Mouse (Mus musculus): ENCODE measurements around the gene Cmya5. TPM values are rescaled to one million over a fixed set of nuclear protein-coding genes. Genes with fewer than 3 reads are reported as not detected.

The Cmya5 gene
- polyA plus RNA-seq, 1 experiment from 2014 or later: 0.01 TPM

DNA sequence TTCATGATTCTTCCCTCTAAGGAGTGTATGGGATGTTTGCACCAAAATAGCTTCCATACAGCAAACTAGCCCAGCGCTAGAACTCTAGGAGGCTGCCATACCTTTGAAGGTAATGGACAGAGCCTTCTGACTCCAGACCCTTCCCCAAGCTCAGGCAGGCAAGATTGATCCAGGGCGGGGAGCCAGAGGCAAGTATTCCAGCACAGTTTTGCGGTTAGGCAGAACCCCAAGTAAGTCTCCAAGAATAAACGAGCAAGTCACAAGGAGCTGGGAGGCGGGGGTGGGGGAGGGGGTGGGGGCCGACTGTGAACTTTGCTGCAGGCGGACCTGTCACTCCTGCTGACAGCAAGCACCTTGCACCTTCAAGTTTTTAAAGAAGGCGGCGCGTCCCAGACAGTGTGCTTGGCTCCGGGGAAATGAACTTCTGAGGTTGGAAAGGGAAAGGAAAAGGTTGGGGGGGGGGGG is 673 bp downstream of the Cmya5 start:
- no peak for DNase-seq (ENCODE audit: low spot score)
- peaks cover 20% of the 10 kb centered on the region for H3K4me1 ChIP-seq (replicated peaks)
- no peak overlapping the region for H3K27ac ChIP-seq
- peak overlapping the region; percentile 55 for H3K4me3 ChIP-seq
- H3K36me3 ChIP-seq: peaks cover 8% of the 10 kb centered on the region
- H3K27me3 ChIP-seq (ENCODE audit: insufficient read depth, poor library complexity, severe bottlenecking): no peaks in the 10 kb centered on the region
- WGBS: 21% methylated on average over 11 of the region's 11 CpGs
- H3K9me3 ChIP-seq: no peaks in the 10 kb centered on the region

DNA sequence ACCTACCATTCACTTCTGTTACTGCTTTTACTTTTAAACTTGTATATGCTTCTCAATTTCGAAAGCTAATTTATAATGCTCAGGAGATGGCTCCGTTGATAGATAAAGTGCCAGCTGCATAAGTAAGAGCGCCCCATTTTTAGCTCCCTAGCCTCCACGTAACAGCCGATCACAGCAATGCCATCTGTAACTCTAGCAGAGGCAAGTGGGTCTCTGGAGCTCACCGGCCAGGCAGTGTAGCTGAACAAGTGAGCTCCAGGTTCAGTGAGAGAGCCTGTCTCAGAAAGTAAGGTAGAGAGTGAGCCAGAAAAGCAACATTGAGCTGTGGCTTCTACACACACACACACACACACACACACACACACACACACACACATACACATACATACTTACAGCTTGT is 3.3 kb downstream of the Cmya5 start:
- peaks cover 20% of the 10 kb centered on the region for H3K4me1 ChIP-seq (replicated peaks)
- no peak overlapping the region for H3K27ac ChIP-seq
- H3K36me3 ChIP-seq: peaks cover 5% of the 10 kb centered on the region; the same call in 1 of the 2 replicates
- WGBS: 96% methylated on average over 6 of the region's 6 CpGs
- no peak overlapping the region for H3K4me3 ChIP-seq
- no peak for DNase-seq (ENCODE audit: low spot score)
- H3K9me3 ChIP-seq: no peaks in the 10 kb centered on the region
- no peaks in the 10 kb centered on the region for H3K27me3 ChIP-seq (ENCODE audit: insufficient read depth, poor library complexity, severe bottlenecking)

DNA sequence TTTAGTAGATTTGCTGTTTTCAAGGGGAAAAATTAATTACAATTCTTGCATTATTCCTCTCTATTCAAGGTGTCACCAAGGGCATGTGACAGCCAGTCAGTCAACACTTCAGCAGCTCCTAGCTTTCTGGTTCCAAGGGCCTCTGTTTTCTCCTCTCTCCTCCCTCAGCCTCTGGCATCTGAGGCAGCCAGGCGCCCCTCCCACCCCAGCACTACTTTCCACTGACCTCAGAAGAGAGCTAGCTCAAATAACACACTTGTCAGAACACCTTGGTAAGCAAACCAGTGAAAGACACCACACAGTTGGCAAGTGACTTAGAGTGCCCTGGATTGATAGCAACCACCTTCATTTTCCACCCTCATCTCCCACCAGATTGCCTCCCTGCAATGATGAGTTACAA is 6.5 kb downstream of the Cmya5 start:
- Histone ChIP-seq H3K27ac (no peak overlapping the region), H3K9me3 (no peaks in the 10 kb centered on the region), H3K36me3 (peaks cover 1% of the 10 kb centered on the region; the same call in 1 of the 2 replicates), H3K4me3 (no peak overlapping the region), H3K4me1 (replicated peaks) (no peaks in the 10 kb centered on the region), H3K27me3 (ENCODE audit: insufficient read depth, poor library complexity, severe bottlenecking) (no peaks in the 10 kb centered on the region)
- 64% methylated on average over 1 of the region's 1 CpGs for WGBS
- DNase-seq (ENCODE audit: low spot score): no peak

DNA sequence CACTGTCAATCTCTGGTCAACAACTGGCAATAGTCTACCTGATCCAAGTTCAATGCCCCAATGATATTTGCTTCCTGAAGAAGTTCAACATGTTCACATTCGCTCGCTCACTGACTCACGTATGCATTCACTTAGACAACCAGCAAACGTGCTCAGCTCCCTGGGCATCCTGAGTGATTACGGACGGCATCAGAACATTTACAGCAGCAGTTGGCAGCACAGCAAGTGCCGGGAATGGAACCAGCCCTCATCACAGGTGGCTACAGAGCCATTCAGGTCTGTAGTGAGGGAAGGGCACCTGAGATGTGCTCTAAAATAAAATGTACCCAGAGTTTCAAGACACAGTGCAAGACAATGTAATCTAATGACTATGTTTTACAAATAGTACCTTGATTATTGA is 7.4 kb downstream of the Cmya5 start:
- Histone ChIP-seq H3K4me3 (no peak overlapping the region), H3K9me3 (no peaks in the 10 kb centered on the region), H3K27ac (no peak overlapping the region), H3K27me3 (ENCODE audit: insufficient read depth, poor library complexity, severe bottlenecking) (no peaks in the 10 kb centered on the region), H3K36me3 (no peaks in the 10 kb centered on the region), H3K4me1 (replicated peaks) (no peaks in the 10 kb centered on the region)
- WGBS: 92% methylated on average over 7 of the region's 7 CpGs
- no peak for DNase-seq (ENCODE audit: low spot score)

DNA sequence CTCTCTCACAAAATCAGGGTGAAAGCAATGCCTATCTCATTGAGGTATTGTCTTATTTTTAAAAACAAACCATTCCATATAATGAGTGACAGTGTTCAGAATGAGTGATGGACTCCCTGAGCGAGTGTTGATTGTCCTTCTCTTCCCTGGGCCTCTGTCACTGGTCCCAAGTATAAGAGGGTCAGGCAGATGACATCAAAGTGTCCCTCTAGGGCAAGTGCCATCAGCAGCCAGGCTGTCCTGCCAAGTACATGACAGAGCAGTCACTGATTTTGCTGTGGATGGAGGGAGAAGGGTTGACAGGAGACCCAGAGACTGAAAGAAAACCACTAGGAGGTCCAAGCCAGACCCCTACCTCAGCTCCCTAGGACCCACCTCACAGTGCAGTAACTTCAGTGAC is 8.3 kb downstream of the Cmya5 start:
- WGBS: 90% methylated on average over 1 of the region's 1 CpGs
- Histone ChIP-seq H3K4me3 (no peak overlapping the region), H3K27ac (no peak overlapping the region), H3K9me3 (no peaks in the 10 kb centered on the region), H3K4me1 (replicated peaks) (no peaks in the 10 kb centered on the region), H3K36me3 (no peaks in the 10 kb centered on the region), H3K27me3 (ENCODE audit: insufficient read depth, poor library complexity, severe bottlenecking) (no peaks in the 10 kb centered on the region)
- no peak for DNase-seq (ENCODE audit: low spot score)

DNA sequence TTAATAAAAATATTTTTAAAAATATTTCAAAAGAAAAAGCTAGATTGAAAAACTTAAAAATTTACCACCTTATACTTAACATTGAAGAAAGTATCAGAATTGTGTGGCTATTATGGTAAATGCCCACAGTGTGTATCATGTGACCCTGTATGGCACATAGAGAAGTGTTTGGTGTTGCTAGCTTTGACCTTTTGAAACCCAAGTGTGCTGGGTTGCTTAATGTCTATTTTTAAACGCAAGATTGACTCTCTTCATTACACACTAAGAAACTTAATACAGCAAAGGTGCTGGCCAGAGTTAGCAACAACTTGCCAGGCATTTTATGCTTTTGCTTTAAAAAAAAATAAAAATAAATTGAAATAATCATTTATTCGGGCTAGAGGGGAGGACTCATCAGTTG is 9.0 kb downstream of the Cmya5 start:
- Histone ChIP-seq H3K27me3 (ENCODE audit: insufficient read depth, poor library complexity, severe bottlenecking) (no peaks in the 10 kb centered on the region), H3K4me1 (replicated peaks) (no peaks in the 10 kb centered on the region), H3K9me3 (no peaks in the 10 kb centered on the region), H3K36me3 (no peaks in the 10 kb centered on the region), H3K27ac (no peak overlapping the region), H3K4me3 (no peak overlapping the region)
- no peak for DNase-seq (ENCODE audit: low spot score)
- 82% methylated on average over 2 of the region's 2 CpGs for WGBS

DNA sequence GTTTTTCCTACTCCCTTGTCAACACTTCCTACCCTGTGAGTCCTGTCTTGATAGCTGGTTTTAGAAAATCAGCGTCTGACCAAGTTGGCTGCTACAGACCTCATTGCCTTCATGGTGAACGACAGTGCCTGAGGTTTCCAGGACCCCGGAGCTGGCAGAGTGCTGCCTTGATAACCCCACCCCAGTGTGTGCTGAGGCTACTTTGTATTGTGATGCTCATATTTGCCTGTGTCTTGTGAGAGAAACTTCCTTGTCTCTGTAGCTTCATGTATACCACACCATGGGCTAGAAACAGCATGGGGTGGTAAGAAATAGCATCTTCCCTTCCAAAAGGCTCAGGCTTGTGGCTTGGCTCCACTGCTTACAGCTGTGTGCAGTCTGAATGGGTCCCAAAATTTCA is 13.8 kb downstream of the Cmya5 start:
- Histone ChIP-seq H3K36me3 (no peaks in the 10 kb centered on the region), H3K27me3 (ENCODE audit: insufficient read depth, poor library complexity, severe bottlenecking) (no peaks in the 10 kb centered on the region), H3K9me3 (no peaks in the 10 kb centered on the region), H3K4me3 (no peak overlapping the region), H3K4me1 (replicated peaks) (peaks cover 16% of the 10 kb centered on the region), H3K27ac (no peak overlapping the region)
- DNase-seq (ENCODE audit: low spot score): no peak
- 90% methylated on average over 3 of the region's 3 CpGs for WGBS

DNA sequence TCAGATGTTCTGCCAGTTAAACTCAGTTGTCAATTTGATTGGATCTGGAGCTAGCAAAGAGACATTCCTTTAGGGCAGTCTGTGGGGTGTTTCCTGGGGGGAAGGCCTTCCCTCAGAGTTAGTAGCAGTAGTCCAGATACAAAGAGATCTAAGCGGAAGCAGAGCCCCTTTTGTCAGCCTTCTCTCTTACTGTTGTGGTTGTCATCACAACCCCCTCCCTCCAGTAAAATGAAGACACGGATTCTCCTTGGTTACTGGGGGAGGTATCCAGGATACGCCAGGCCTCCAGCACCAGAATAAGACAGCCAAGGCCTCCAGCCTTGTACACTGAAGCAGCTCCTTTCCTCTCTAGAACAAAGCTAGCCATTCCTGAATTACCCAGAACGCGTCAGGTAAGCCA is 15.6 kb downstream of the Cmya5 start:
- 49% methylated on average over 5 of the region's 5 CpGs for WGBS
- H3K27ac ChIP-seq: peak overlapping the region; percentile 35; the same call in 1 of the 2 replicates
- peak; percentile 14 for DNase-seq (ENCODE audit: low spot score)

DNA sequence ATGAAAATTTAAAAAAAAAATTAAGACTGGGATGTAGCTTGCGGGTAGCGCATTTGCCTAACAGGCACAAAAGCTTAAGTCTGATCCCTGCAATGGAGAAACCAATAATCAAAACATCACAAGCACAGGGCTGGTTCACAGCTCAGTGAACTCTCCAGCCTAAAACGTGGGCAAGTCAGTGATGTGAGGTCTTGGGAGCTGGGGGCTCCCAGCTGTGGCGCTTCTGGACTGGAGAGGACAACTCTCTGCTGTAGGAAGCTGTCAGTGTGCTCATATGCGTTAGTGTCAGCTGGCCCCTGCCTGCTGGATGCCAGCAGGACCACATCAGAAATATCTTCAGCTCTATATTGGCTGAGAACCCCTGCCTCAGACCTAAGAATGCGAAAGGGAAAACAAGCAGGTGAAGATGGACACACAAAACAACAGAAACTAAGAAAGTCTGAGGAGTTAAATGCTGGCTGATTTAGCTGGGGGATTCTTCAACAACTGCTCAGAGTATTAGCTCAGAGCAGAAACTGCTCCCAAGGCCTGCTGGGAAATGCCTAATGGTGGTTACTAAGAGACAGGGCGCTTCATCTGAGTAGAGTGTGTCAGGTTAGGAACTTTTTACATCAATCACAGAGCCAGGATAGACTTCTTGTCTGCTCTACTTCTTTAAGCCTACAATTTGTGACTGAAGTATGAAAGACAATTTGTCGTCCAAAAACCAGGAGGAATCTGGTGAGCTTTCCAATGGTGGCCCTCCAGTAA is 16.2 kb downstream of the Cmya5 start:
- Histone ChIP-seq H3K36me3 (no peaks in the 10 kb centered on the region), H3K4me1 (replicated peaks) (peaks cover 16% of the 10 kb centered on the region), H3K27me3 (ENCODE audit: insufficient read depth, poor library complexity, severe bottlenecking) (no peaks in the 10 kb centered on the region), H3K27ac (peak overlapping the region; percentile 66), H3K9me3 (no peaks in the 10 kb centered on the region), H3K4me3 (no peak overlapping the region)
- 65% methylated on average over 8 of the region's 8 CpGs for WGBS
- DNase-seq (ENCODE audit: low spot score): no peak

More for the DNA sequence above, 15.6 kb downstream of the Cmya5 start:
- no peaks in the 10 kb centered on the region for H3K27me3 ChIP-seq (ENCODE audit: insufficient read depth, poor library complexity, severe bottlenecking)
- no peak overlapping the region for H3K4me3 ChIP-seq
- H3K36me3 ChIP-seq: no peaks in the 10 kb centered on the region
- H3K4me1 ChIP-seq (replicated peaks): peaks cover 16% of the 10 kb centered on the region
- H3K9me3 ChIP-seq: no peaks in the 10 kb centered on the region

DNA sequence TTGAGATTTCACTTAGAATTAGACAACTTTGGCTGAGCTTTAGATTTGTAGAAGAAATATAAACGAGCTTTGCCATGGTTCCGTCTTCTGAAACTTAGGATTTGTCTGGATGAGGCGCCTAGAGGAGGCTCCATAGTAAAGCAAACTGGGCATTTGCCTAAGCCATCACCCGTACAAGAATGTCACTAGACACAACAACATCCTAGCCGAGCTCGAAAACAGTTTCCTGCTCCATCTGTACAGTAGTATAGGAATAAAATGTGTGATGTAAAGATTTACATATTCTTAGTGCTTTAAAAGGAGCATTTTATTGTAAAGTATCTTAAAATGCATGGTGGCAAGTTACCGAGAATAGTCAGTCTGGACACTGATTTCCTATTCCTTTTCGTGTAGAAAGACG is 22.2 kb downstream of the Cmya5 start:
- DNase-seq (ENCODE audit: low spot score): no peak

DNA sequence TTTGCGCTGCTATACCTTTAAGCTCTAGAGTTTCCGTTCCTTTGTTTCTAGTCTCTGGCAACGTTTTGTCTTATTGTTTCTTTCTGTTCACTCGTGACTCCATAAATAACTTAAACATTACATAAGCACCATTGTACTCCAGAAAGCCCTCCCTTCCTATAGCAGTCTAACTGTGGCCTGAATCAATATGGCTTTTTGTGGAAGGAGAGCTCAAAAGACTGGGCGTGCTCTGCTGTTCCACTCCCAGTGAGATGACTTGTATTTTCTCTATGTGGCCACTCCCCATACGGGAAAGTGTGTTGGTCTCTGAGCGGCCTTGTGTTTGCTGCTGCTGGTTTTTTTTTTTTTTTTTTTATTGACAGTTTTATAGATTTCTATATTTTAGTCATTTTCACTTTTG is 27.3 kb downstream of the Cmya5 start:
- WGBS: 80% methylated on average over 7 of the region's 7 CpGs
- Histone ChIP-seq H3K27ac (no peak overlapping the region), H3K9me3 (0 out of 2 replicates have a peak, but pooled peaks cover 2% of the 10 kb centered on the region), H3K27me3 (ENCODE audit: insufficient read depth, poor library complexity, severe bottlenecking) (no peaks in the 10 kb centered on the region), H3K36me3 (no peaks in the 10 kb centered on the region), H3K4me3 (no peak overlapping the region), H3K4me1 (replicated peaks) (no peaks in the 10 kb centered on the region)
- no peak for DNase-seq (ENCODE audit: low spot score)

More for the DNA sequence above, 22.2 kb downstream of the Cmya5 start:
- H3K4me1 ChIP-seq (replicated peaks): no peaks in the 10 kb centered on the region
- H3K27ac ChIP-seq: no peak overlapping the region
- H3K9me3 ChIP-seq: no peaks in the 10 kb centered on the region
- H3K36me3 ChIP-seq: no peaks in the 10 kb centered on the region
- H3K4me3 ChIP-seq: no peak overlapping the region
- 93% methylated on average over 9 of the region's 9 CpGs for WGBS
- H3K27me3 ChIP-seq (ENCODE audit: insufficient read depth, poor library complexity, severe bottlenecking): no peaks in the 10 kb centered on the region

DNA sequence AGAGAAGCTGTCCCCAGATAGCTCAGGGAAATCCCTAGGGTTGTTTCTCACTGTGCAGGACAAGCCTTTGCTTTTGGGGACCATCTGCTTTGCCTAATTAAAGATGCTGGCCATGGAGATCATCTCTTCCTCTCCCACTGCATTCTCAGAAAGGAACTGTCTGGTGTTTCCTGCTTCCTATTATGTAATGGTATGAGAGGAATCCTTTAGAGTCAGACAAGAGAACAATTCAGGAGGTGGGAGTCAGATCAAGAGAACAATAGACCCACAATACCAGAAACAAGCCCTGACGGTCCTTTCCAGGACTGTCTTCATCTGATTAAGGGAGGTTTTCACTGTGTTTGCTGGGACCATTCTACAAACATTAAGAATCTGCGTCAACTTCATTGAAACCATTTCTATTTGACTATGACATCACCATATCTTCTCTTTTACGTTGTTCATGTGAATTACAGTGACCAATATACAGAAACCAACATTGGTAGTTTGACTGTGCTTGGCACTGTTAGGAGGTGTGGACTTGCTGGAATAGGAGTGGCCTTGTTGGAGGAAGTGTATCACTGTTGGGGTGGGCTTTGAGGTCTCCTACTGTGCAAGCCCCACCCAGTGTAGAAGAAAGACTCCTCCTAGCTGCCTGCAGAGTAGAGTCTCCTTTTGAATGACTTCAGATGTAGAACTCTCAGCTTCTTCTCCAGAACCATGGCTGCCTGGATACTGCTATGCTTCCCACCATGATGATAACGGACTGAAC is 42.0 kb downstream of the Cmya5 start:
- DNase-seq (ENCODE audit: low spot score): no peak
- no peak overlapping the region for H3K4me3 ChIP-seq
- 64% methylated on average over 4 of the region's 4 CpGs for WGBS
- H3K27ac ChIP-seq: no peak overlapping the region; the same call in 1 of the 2 replicates
- no peaks in the 10 kb centered on the region for H3K9me3 ChIP-seq
- H3K36me3 ChIP-seq: no peaks in the 10 kb centered on the region
- no peaks in the 10 kb centered on the region for H3K27me3 ChIP-seq (ENCODE audit: insufficient read depth, poor library complexity, severe bottlenecking)
- 0 out of 2 replicates have a peak, but pooled peaks cover 3% of the 10 kb centered on the region for H3K4me1 ChIP-seq (replicated peaks)

DNA sequence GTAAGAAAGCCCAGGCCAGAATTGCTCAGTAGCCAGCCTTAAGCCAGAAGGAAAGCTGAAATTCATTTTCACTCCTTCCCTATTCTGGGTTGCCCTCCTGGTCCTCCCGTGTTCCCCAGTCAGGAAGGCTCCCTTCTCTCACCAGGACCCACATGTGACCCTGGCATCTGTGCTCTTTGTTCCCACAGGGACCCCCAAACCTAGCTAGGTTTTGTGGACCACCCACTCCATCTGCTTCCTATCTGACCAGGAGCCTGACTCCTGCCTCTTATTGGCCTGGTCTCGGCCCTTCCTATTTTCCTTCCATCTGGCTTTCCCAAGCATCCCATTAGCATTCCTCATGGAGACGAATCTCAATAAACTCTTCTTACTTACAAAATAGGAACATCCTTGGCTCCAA is 45.9 kb downstream of the Cmya5 start:
- Histone ChIP-seq H3K9me3 (no peaks in the 10 kb centered on the region), H3K27ac (no peak overlapping the region), H3K4me3 (no peak overlapping the region), H3K4me1 (replicated peaks) (0 out of 2 replicates have a peak, but pooled peaks cover 3% of the 10 kb centered on the region), H3K27me3 (ENCODE audit: insufficient read depth, poor library complexity, severe bottlenecking) (no peaks in the 10 kb centered on the region), H3K36me3 (no peaks in the 10 kb centered on the region)
- no peak for DNase-seq (ENCODE audit: low spot score)
- WGBS: 80% methylated on average over 3 of the region's 3 CpGs

All from hindbrain, embryonic 10.5 days (tissue).